Mouse (Mus musculus) cerebellum, adult 2 months (tissue): Measurements from ENCODE around the gene Eif3i.

ENCODE experiments used
- CTCF ChIP-seq: fragments of 200-500 bp; IDR thresholded peaks from 2 replicates; pipeline ENCODE4 v1.5.1; 2011; ENCODE audit warnings: low read depth, mild to moderate bottlenecking, control low read depth, low read length, moderate library complexity, borderline replicate concordance; ENCODE audit not compliant: insufficient read depth
- POLR2A ChIP-seq: fragments of 200-500 bp; IDR thresholded peaks from 2 replicates; pipeline ENCODE4 v1.6.1; 2011; ENCODE audit warnings: low read length, control low read depth, borderline replicate concordance; ENCODE audit not compliant: insufficient read depth

- TF ChIP-seq CTCF (no peak), POLR2A (no peak)
These were observed 14.7 kb downstream of the Eif3i start for GRCm38 (mm10) chr4:129585773-129586172.
